Mouse (Mus musculus) hindbrain, embryonic 16.5 days (tissue): Measurements from ENCODE around the gene Stx1a. TPM values are rescaled to one million over a fixed set of nuclear protein-coding genes. Genes with fewer than 3 reads are reported as not detected.

ENCODE experiments used
- ATAC-seq: fragments of 200-750 bp; cut with Nextera tagmentation; 2 replicates; pipeline ENCODE4 v1.8.0; 2017; ENCODE audit warnings: moderate TSS enrichment, moderate library complexity
- H3K27ac ChIP-seq: fragments of 300-500 bp; sonication (generic); 2 replicates; pipeline ENCODE4 v1.5.1; 2014; ENCODE audit warnings: low read depth, mild to moderate bottlenecking, control low read depth, low read length, moderate library complexity
- H3K27me3 ChIP-seq: fragments of 300-500 bp; sonication (generic); replicated peaks from 2 replicates; pipeline ENCODE4 v1.6.1; 2014; ENCODE audit warnings: low read length; ENCODE audit not compliant: control insufficient read depth, insufficient read depth
- H3K36me3 ChIP-seq: fragments of 300-500 bp; sonication (generic); 2 replicates; pipeline ENCODE4 v1.6.1; 2014; ENCODE audit warnings: mild to moderate bottlenecking, low read length, moderate library complexity, mixed read lengths; ENCODE audit not compliant: control insufficient read depth, insufficient read depth
- H3K4me1 ChIP-seq: fragments of 300-500 bp; sonication (generic); 2 replicates; pipeline ENCODE4 v1.6.1; 2014; ENCODE audit warnings: low read depth, low read length; ENCODE audit not compliant: control insufficient read depth, insufficient read depth
- H3K4me2 ChIP-seq: fragments of 300-500 bp; sonication (generic); 2 replicates; pipeline ENCODE4 v1.6.1; 2014; ENCODE audit warnings: mild to moderate bottlenecking, low read length, control low read depth, moderate library complexity
- H3K4me3 ChIP-seq: fragments of 300-500 bp; sonication (generic); 2 replicates; pipeline ENCODE4 v1.5.1; 2014; ENCODE audit warnings: mild to moderate bottlenecking, low read length, control low read depth, moderate library complexity
- H3K9ac ChIP-seq: fragments of 300-500 bp; sonication (generic); 2 replicates; pipeline ENCODE4 v1.6.1; 2014; ENCODE audit warnings: low read depth, mild to moderate bottlenecking, control low read depth, low read length, moderate library complexity
- H3K9me3 ChIP-seq: fragments of 300-500 bp; sonication (generic); 2 replicates; pipeline ENCODE4 v1.6.1; 2014; ENCODE audit warnings: mild to moderate bottlenecking, low read length, moderate library complexity; ENCODE audit not compliant: control insufficient read depth
- WGBS: fragments of 180-500 bp; shearing (Covaris S2); extraction: QIAGEN DNeasy Blood & Tissue Kit; methylation state at CpG from one replicate; pipeline ENCODE4 v1.1.7; 2014; 5-methylcytosine and 5-hydroxymethylcytosine counted together
- polyA plus RNA-seq: library from polyadenylated mRNA; unstranded; fragments of >200 nt; fragmentation: Nextera tagmentation; extraction: Ambion mirVana; gene quantifications from 2 replicates; pipeline ENCODE4 v1.2.1, GENCODE M21; 2015

Gene Stx1a
- polyA plus RNA-seq, 1 experiment from 2014 or later = 162 TPM

- Histone ChIP-seq H3K4me1 (peaks cover 11% of the 10 kb centered on the region), H3K4me2 (no peak overlapping the region), H3K27ac (no peak overlapping the region), H3K4me3 (no peak overlapping the region), H3K9me3 (no peaks in the 10 kb centered on the region), H3K36me3 (peaks cover 10% of the 10 kb centered on the region), H3K27me3 (no peaks in the 10 kb centered on the region), H3K9ac (no peak overlapping the region)
- no peak for ATAC-seq
- 63% methylated on average over 6 of the region's 6 CpGs for WGBS
Measured at GRCm38 (mm10) chr5:135072720-135073119, 49.4 kb downstream of the Stx1a start.

GRCm38 (mm10) chr5:135073349-135074150, 50.3 kb downstream of the Stx1a start:
- peaks cover 6% of the 10 kb centered on the region for H3K36me3 ChIP-seq
- no peak for ATAC-seq
- no peaks in the 10 kb centered on the region for H3K27me3 ChIP-seq
- WGBS = 24% methylated on average over 25 of the region's 26 CpGs
- H3K9ac ChIP-seq = no peak overlapping the region
- no peak overlapping the region for H3K4me2 ChIP-seq
- no peak overlapping the region for H3K4me3 ChIP-seq
- H3K27ac ChIP-seq = no peak overlapping the region
- H3K4me1 ChIP-seq = peaks cover 13% of the 10 kb centered on the region
- no peaks in the 10 kb centered on the region for H3K9me3 ChIP-seq

- H3K9ac ChIP-seq = no peak overlapping the region
- H3K4me1 ChIP-seq = peaks cover 14% of the 10 kb centered on the region
- ATAC-seq = no peak
- H3K27me3 ChIP-seq = no peaks in the 10 kb centered on the region
- no peak overlapping the region for H3K27ac ChIP-seq
- WGBS = 70% methylated on average over 4 of the region's 4 CpGs
- no peak overlapping the region for H3K4me3 ChIP-seq
- peaks cover 6% of the 10 kb centered on the region for H3K36me3 ChIP-seq
- no peaks in the 10 kb centered on the region for H3K9me3 ChIP-seq
- no peak overlapping the region for H3K4me2 ChIP-seq
Measured at GRCm38 (mm10) chr5:135075655-135076054, 52.4 kb downstream of the Stx1a start.

GRCm38 (mm10) chr5:135076368-135076767, 53.1 kb downstream of the Stx1a start:
- peaks cover 6% of the 10 kb centered on the region for H3K36me3 ChIP-seq
- H3K4me3 ChIP-seq = peak overlapping the region; percentile 64
- no peak overlapping the region for H3K27ac ChIP-seq
- peak overlapping the region; percentile 80 for H3K4me2 ChIP-seq
- H3K27me3 ChIP-seq = no peaks in the 10 kb centered on the region
- peaks cover 14% of the 10 kb centered on the region for H3K4me1 ChIP-seq
- no peaks in the 10 kb centered on the region for H3K9me3 ChIP-seq
- 87% methylated on average over 14 of the region's 14 CpGs for WGBS
- no peak for ATAC-seq
- peak overlapping the region; percentile 27; the same call in 1 of the 2 replicates for H3K9ac ChIP-seq

DNA sequence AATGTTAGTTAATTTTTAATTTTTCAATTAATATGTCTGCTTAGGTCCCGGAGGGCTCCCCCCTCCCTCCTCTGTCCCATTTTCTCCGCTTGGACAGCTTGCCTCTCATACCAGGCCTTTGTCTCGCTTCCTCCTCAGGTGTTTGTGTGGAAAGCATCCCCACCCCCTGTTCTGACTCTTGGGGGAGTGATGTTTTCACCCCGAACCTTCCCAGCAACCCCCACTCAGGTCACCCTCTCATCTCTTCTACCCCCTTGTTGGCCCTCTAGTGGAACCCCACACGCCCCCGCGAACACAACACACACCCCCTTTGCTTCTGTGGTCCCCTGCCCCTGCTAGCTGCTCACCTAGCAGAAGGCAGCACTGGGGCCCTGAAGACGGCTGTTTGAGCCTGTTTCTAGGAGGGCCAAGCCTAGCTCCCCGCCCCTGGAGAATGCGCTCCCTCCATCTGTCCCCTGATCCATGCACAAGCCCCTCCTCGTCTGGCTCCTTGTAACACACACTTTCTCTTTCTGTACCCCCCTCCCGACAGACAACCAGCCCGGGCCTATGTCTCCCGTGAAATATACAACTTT, 53.7 kb downstream of the Stx1a start:
- no peaks in the 10 kb centered on the region for H3K27me3 ChIP-seq
- H3K4me1 ChIP-seq = peaks cover 14% of the 10 kb centered on the region
- H3K9ac ChIP-seq = peak overlapping the region; percentile 87
- H3K27ac ChIP-seq = peak overlapping the region; percentile 95
- peak overlapping the region; percentile 64 for H3K4me3 ChIP-seq
- WGBS = 8% methylated on average over 14 of the region's 14 CpGs
- peak overlapping the region; percentile 80 for H3K4me2 ChIP-seq
- no peaks in the 10 kb centered on the region for H3K9me3 ChIP-seq
- peaks cover 6% of the 10 kb centered on the region for H3K36me3 ChIP-seq
- peak; percentile 57 for ATAC-seq

DNA sequence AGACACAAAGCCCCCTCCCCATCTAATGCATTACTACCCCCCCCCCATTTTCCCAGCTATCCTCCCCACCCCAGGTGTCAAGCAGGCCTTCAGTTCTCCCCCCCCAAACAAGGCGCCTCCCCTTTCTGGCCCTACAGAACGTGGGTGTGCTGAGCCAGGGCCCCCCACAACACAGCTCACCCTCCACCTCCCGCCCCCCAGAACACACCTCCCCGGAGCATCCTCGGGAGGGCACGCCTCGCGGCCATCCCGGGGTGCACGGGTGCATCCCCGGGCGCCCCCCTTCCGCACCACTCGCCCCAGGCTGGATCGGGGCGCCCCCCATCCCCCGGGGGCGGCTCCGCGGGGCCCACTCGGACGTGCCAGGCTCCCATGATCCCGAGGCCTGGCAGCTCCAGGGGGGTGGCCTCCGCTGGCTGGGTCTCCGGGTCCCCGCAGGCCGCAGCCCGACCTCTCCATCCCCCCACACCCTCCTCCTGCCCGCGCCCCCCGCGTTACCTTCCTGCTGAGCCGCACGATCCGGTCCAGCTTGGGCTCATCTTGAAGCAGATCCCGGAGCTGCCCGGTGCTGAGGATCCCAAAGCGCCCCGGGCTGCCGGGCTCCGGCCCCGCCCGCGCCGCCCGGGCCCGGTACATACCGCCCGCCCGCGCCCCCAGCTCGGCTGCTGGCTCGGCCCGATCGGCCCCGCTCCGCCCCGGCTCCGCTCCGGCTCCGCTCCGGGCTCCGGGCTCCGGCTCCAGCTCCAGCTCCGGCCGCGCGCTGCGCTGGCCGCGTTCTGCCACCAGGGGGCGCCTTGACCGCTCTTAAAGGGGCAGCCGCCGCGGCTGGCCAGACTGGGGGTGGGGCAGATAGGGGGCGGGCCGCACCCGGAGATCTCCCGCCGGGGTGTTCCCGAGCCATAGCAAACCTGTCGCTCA, 54.5 kb downstream of the Stx1a start, which contains the start of gene Vps37d:
Gene Vps37d (minus strand): TSS at position 703 of the 918 bp plus-strand sequence.
- peak within 1 kb of the TSS; percentile 87 for H3K9ac ChIP-seq
- H3K4me3 ChIP-seq = peak within 1 kb of the TSS; percentile 64
- ATAC-seq = peak; percentile 91
- H3K27me3 ChIP-seq = no peaks in the 10 kb centered on the region
- peak within 1 kb of the TSS; percentile 95 for H3K27ac ChIP-seq
- H3K4me1 ChIP-seq = peaks cover 14% of the 10 kb centered on the region
- WGBS = under 1% methylated on average over 56 of the region's 83 CpGs
- H3K36me3 ChIP-seq = peaks cover 2% of the 10 kb centered on the region; the same call in 1 of the 2 replicates
- no peaks in the 10 kb centered on the region for H3K9me3 ChIP-seq
- H3K4me2 ChIP-seq = peak within 1 kb of the TSS; percentile 80

DNA sequence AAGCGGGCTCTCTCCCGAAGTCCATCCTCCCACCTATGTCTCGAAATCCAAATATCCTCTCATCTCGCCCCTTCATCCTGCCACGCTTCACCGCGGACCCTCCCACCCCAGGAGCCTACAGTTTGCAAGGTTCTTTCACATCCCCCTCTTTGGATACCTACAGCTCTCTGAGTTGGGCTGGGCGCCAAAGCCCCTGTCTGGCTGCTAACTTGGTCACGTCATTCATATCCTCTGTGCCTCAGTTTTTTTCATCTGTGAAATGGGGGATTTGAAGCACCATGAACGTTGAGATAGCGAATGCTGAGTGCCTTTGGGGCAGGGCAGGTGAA, 55.2 kb downstream of the Stx1a start:
- Histone ChIP-seq H3K27me3 (no peaks in the 10 kb centered on the region), H3K36me3 (0 out of 2 replicates have a peak, but pooled peaks cover 2% of the 10 kb centered on the region), H3K4me1 (peaks cover 14% of the 10 kb centered on the region), H3K4me3 (peak overlapping the region; percentile 64), H3K9ac (peak overlapping the region; percentile 87), H3K9me3 (no peaks in the 10 kb centered on the region), H3K4me2 (peak overlapping the region; percentile 80), H3K27ac (peak overlapping the region; percentile 95; the same call in 1 of the 2 replicates)
- ATAC-seq = no peak; the same call in 1 of the 2 replicates
- 2% methylated on average over 9 of the region's 11 CpGs for WGBS

DNA sequence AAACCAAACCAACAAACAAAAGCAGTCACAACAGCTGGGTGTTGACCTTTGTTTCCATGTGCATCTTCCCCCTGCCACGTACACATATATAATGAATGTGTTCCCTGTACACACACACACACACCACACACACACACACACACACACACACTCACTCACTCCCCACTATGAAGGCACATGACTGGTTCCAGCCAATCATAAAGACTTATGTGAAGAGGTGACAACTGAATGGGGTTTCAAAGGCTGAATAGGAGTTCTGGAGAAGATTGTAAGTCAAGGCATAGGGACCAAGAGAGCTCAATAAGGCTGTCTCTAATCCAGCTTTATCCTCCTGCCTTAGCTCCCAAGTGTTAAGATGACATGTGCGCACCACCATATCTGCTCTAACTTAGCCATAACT, 56.3 kb downstream of the Stx1a start:
- Histone ChIP-seq H3K27me3 (0 out of 2 replicates have a peak, but pooled peaks cover 2% of the 10 kb centered on the region), H3K4me2 (no peak overlapping the region), H3K4me1 (peaks cover 11% of the 10 kb centered on the region), H3K4me3 (no peak overlapping the region), H3K27ac (no peak overlapping the region), H3K9ac (no peak overlapping the region), H3K9me3 (no peaks in the 10 kb centered on the region), H3K36me3 (0 out of 2 replicates have a peak, but pooled peaks cover 2% of the 10 kb centered on the region)
- no peak for ATAC-seq
- WGBS = 96% methylated on average over 2 of the region's 2 CpGs
